Mouse (Mus musculus): Measurements from ENCODE around the gene Snx25. TPM values are rescaled to one million over a fixed set of nuclear protein-coding genes. Genes with fewer than 3 reads are reported as not detected.

The Snx25 gene
- total RNA-seq (2015; ENCODE audit: low replicate concordance), result 6.9 and 8.4 TPM in 2 replicates
- 4.3 and 10.1 TPM in 2 replicates for total RNA-seq (2017; ENCODE audit: low replicate concordance)

GRCm38 (mm10) chr8:46152064-46153031, at the start of gene Snx25:
Gene Snx25, minus strand, starts transcription at chr8:46152159.
- ATAC-seq (replicated peaks; ENCODE audit: low FRiP score, poor library complexity, severe bottlenecking), result peak; percentile 77

- no peak for ATAC-seq (replicated peaks; ENCODE audit: low FRiP score, poor library complexity, severe bottlenecking)
These were observed 45.7 kb upstream of the Snx25 start for GRCm38 (mm10) chr8:46197673-46198072.

- ATAC-seq (replicated peaks; ENCODE audit: low FRiP score, poor library complexity, severe bottlenecking), result no peak
These were observed 44.9 kb upstream of the Snx25 start for GRCm38 (mm10) chr8:46196877-46197276.

- ATAC-seq (replicated peaks; ENCODE audit: low FRiP score, poor library complexity, severe bottlenecking), result no peak
These were observed 41.1 kb upstream of the Snx25 start for GRCm38 (mm10) chr8:46193100-46193499.

- no peak for ATAC-seq (replicated peaks; ENCODE audit: low FRiP score, poor library complexity, severe bottlenecking)
These were observed 33.4 kb upstream of the Snx25 start for GRCm38 (mm10) chr8:46185361-46185760.

- no peak for ATAC-seq (replicated peaks; ENCODE audit: low FRiP score, poor library complexity, severe bottlenecking)
These were observed 28.2 kb upstream of the Snx25 start for GRCm38 (mm10) chr8:46180136-46180535.

GRCm38 (mm10) chr8:46173651-46174050, 21.7 kb upstream of the Snx25 start:
- ATAC-seq (replicated peaks; ENCODE audit: low FRiP score, poor library complexity, severe bottlenecking), result no peak

- peak; percentile 23 for ATAC-seq (replicated peaks; ENCODE audit: low FRiP score, poor library complexity, severe bottlenecking)
These were observed 11.9 kb upstream of the Snx25 start for GRCm38 (mm10) chr8:46163870-46164190.

GRCm38 (mm10) chr8:46162953-46163869, 11.3 kb upstream of the Snx25 start:
- peak; percentile 99 for ATAC-seq (replicated peaks; ENCODE audit: low FRiP score, poor library complexity, severe bottlenecking)

GRCm38 (mm10) chr8:46153042-46153441, 1.1 kb upstream of the Snx25 start:
- no peak for ATAC-seq (replicated peaks; ENCODE audit: low FRiP score, poor library complexity, severe bottlenecking)

- peak; percentile 33; the same call in 1 of the 2 replicates for ATAC-seq (replicated peaks; ENCODE audit: low FRiP score, poor library complexity, severe bottlenecking)
These were observed 527 bp downstream of the Snx25 start, which contains the start of gene Cfap97 for GRCm38 (mm10) chr8:46151202-46152062. Gene Cfap97, plus strand, starts transcription at chr8:46151771.

- no peak for ATAC-seq (replicated peaks; ENCODE audit: low FRiP score, poor library complexity, severe bottlenecking)
These were observed 2.2 kb downstream of the Snx25 start for GRCm38 (mm10) chr8:46149782-46150181.

GRCm38 (mm10) chr8:46149306-46149705, 2.7 kb downstream of the Snx25 start:
- no peak for ATAC-seq (replicated peaks; ENCODE audit: low FRiP score, poor library complexity, severe bottlenecking)

- ATAC-seq (replicated peaks; ENCODE audit: low FRiP score, poor library complexity, severe bottlenecking), result no peak
These were observed 5.8 kb downstream of the Snx25 start for GRCm38 (mm10) chr8:46146173-46146572.

- no peak for ATAC-seq (replicated peaks; ENCODE audit: low FRiP score, poor library complexity, severe bottlenecking)
These were observed 8.0 kb downstream of the Snx25 start for GRCm38 (mm10) chr8:46143924-46144323.

GRCm38 (mm10) chr8:46143470-46143869, 8.5 kb downstream of the Snx25 start:
- no peak for ATAC-seq (replicated peaks; ENCODE audit: low FRiP score, poor library complexity, severe bottlenecking)

GRCm38 (mm10) chr8:46142498-46143081, 9.4 kb downstream of the Snx25 start:
- no peak for ATAC-seq (replicated peaks; ENCODE audit: low FRiP score, poor library complexity, severe bottlenecking)

GRCm38 (mm10) chr8:46141688-46142087, 10.3 kb downstream of the Snx25 start:
- no peak for ATAC-seq (replicated peaks; ENCODE audit: low FRiP score, poor library complexity, severe bottlenecking)
